Mouse (Mus musculus) adrenal gland, postnatal 36 days (tissue): Measurements from ENCODE around the gene Col24a1. TPM values are rescaled to one million over a fixed set of nuclear protein-coding genes. Genes with fewer than 3 reads are reported as not detected.
"Not testable (repeated sequence)": the region's sequence is repeated elsewhere in the genome, so short reads cannot be mapped to it uniquely, and the experiment has no call there.

Experiments used
- DNase-seq, 2 experiments: peaks; one replicate each; pipeline ENCODE4 v3.0.0; 2021; ENCODE audit warnings: mixed read lengths in 1 of 2
- total RNA-seq, 2 experiments: library from RNA; stranded (reverse); gene quantifications; 2 replicates each; pipeline ENCODE4 v1.2.3; 2021

Col24a1 gene
- total RNA-seq, 2 experiments from 2014 or later = not detected

- DNase-seq = no peak
Observed at GRCm38 (mm10) chr3:145353951-145354350, 61.7 kb downstream of the Col24a1 start.

GRCm38 (mm10) chr3:145356865-145357487 lies 64.7 kb downstream of the Col24a1 start:
- no peak for DNase-seq

- DNase-seq = peak in 1 of 2 experiments; percentile 3
Observed at GRCm38 (mm10) chr3:145365227-145365626, 73.0 kb downstream of the Col24a1 start.

- no peak for DNase-seq
Observed at GRCm38 (mm10) chr3:145367176-145367717, 75.0 kb downstream of the Col24a1 start.

- DNase-seq = no peak
Observed at GRCm38 (mm10) chr3:145376298-145376697, 84.0 kb downstream of the Col24a1 start.

GRCm38 (mm10) chr3:145383095-145383494 lies 90.8 kb downstream of the Col24a1 start:
- DNase-seq = no peak

GRCm38 (mm10) chr3:145386434-145386833 lies 94.2 kb downstream of the Col24a1 start:
- DNase-seq = no peak

GRCm38 (mm10) chr3:145390681-145391080 lies 98.4 kb downstream of the Col24a1 start:
- no peak for DNase-seq

- no peak for DNase-seq
Observed at GRCm38 (mm10) chr3:145391986-145392659, 99.9 kb downstream of the Col24a1 start.

- DNase-seq = no peak
Observed at GRCm38 (mm10) chr3:145399173-145399572, 106.9 kb downstream of the Col24a1 start.

- DNase-seq = no peak
Observed at GRCm38 (mm10) chr3:145402257-145402656, 110.0 kb downstream of the Col24a1 start.

GRCm38 (mm10) chr3:145402994-145403393 lies 110.7 kb downstream of the Col24a1 start:
- DNase-seq = no peak

GRCm38 (mm10) chr3:145408045-145408444 lies 115.8 kb downstream of the Col24a1 start:
- peak; percentile 17 to 21 for DNase-seq

- no peak for DNase-seq
Observed at GRCm38 (mm10) chr3:145412137-145412536, 119.9 kb downstream of the Col24a1 start.

- DNase-seq = no peak
Observed at GRCm38 (mm10) chr3:145414362-145414761, 122.1 kb downstream of the Col24a1 start.

- no peak for DNase-seq
Observed at GRCm38 (mm10) chr3:145417809-145418208, 125.5 kb downstream of the Col24a1 start.

GRCm38 (mm10) chr3:145420421-145420820 lies 128.1 kb downstream of the Col24a1 start:
- no peak for DNase-seq

GRCm38 (mm10) chr3:145422044-145422443 lies 129.8 kb downstream of the Col24a1 start:
- no peak for DNase-seq

GRCm38 (mm10) chr3:145438352-145438751 lies 146.1 kb downstream of the Col24a1 start:
- DNase-seq = no peak

- no peak for DNase-seq
Observed at GRCm38 (mm10) chr3:145439086-145439485, 146.8 kb downstream of the Col24a1 start.

GRCm38 (mm10) chr3:145440993-145441392 lies 148.7 kb downstream of the Col24a1 start:
- no peak for DNase-seq

GRCm38 (mm10) chr3:145442268-145442667 lies 150.0 kb downstream of the Col24a1 start:
- peak; percentile 10 to 36 for DNase-seq

GRCm38 (mm10) chr3:145443167-145443566 lies 150.9 kb downstream of the Col24a1 start:
- DNase-seq = not testable (repeated sequence)

GRCm38 (mm10) chr3:145457039-145457438 lies 164.8 kb downstream of the Col24a1 start:
- no peak for DNase-seq
